Mouse (Mus musculus) kidney, embryonic 14.5 days (tissue): ENCODE measurements around the gene Sh3bgrl. TPM values are rescaled to one million over a fixed set of nuclear protein-coding genes. Genes with fewer than 3 reads are reported as not detected.

Source experiments
- ATAC-seq: fragments of 200-750 bp; cut with Nextera tagmentation; 2 replicates; pipeline ENCODE4 v1.8.0; 2017; ENCODE audit warnings: moderate number of reproducible peaks, mild to moderate bottlenecking, moderate TSS enrichment, moderate library complexity; ENCODE audit not compliant: low FRiP score, low TSS enrichment
- H3K27ac ChIP-seq: fragments of 300-500 bp; sonication (generic); 2 replicates; pipeline ENCODE4 v1.5.1; 2014; ENCODE audit warnings: low read depth, mild to moderate bottlenecking, low read length, moderate library complexity, mixed read lengths
- H3K27me3 ChIP-seq: fragments of 300-500 bp; sonication (generic); 2 replicates; pipeline ENCODE4 v1.6.1; 2014; ENCODE audit warnings: mild to moderate bottlenecking, low read length; ENCODE audit not compliant: control insufficient read depth, insufficient read depth
- H3K36me3 ChIP-seq: fragments of 300-500 bp; sonication (generic); 2 replicates; pipeline ENCODE4 v1.6.1; 2014; ENCODE audit warnings: low read length, mixed read lengths; ENCODE audit not compliant: control insufficient read depth, insufficient read depth
- H3K4me1 ChIP-seq: fragments of 300-500 bp; sonication (generic); 2 replicates; pipeline ENCODE4 v1.6.1; 2014; ENCODE audit warnings: low read length, mixed read lengths; ENCODE audit not compliant: control insufficient read depth, insufficient read depth
- H3K4me2 ChIP-seq: fragments of 300-500 bp; sonication (generic); replicated peaks from 2 replicates; pipeline ENCODE4 v1.6.1; 2014; ENCODE audit warnings: low read depth, mild to moderate bottlenecking, low read length
- H3K4me3 ChIP-seq: fragments of 300-500 bp; sonication (generic); 2 replicates; pipeline ENCODE4 v1.5.1; 2014; ENCODE audit warnings: mild to moderate bottlenecking, low read length
- H3K9ac ChIP-seq: fragments of 300-500 bp; sonication (generic); 2 replicates; pipeline ENCODE4 v1.6.1; 2014; ENCODE audit warnings: low read depth, mild to moderate bottlenecking, low read length, moderate library complexity
- H3K9me3 ChIP-seq: fragments of 300-500 bp; sonication (generic); 2 replicates; pipeline ENCODE4 v1.6.1; 2016; ENCODE audit warnings: low read length; ENCODE audit not compliant: control insufficient read depth
- WGBS: fragments of 180-500 bp; shearing (Covaris S2); extraction: QIAGEN DNeasy Blood & Tissue Kit; methylation state at CpG from one replicate; pipeline ENCODE4 v1.1.7; 2014; 5-methylcytosine and 5-hydroxymethylcytosine counted together
- polyA plus RNA-seq: library from polyadenylated mRNA; unstranded; fragments of >200 nt; fragmentation: Nextera tagmentation; extraction: Ambion mirVana; gene quantifications from 2 replicates; pipeline ENCODE4 v1.2.1, GENCODE M21; 2014

Gene Sh3bgrl
- polyA plus RNA-seq, 1 experiment from 2014 or later, result 145 TPM

DNA sequence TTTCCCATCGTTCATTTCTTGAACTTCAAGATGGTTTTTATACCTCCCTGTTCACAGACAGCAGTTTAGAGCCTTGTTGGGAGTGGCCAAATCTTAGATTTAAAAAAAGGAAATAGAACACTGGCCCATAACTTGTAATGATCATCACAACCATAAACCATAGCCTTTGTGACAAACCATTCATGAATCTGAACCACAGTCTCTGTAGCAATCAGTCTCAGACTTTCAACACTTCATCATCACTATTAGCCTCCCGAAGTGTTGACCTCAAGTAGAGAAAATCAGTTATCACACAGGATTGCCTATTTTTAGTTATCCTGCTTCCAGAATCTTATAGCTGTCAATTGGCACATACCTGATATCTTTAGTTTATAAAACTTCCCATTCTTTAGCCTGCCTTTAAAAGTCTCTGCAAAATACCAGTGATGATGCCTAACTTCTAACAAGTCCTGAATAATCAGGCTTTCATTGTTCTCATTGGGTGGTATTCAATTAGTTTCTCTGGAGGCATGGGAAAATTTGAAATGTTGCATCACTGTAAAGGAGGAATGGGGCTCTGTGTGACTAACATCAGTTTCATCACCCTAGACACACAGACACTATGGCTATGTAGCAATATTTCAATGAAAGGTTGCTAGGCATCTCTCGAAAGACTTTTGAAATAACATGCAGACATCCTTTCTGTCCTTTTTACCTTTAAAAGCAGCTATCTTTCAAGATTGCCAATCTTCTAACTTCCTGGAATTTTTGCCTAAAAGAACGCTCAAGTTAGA is 89.7 kb downstream of the Sh3bgrl start:
- Histone ChIP-seq H3K27me3 (no peaks in the 10 kb centered on the region), H3K4me3 (no peak overlapping the region), H3K9ac (no peak overlapping the region), H3K9me3 (no peaks in the 10 kb centered on the region), H3K4me2 (no peak overlapping the region), H3K27ac (no peak overlapping the region), H3K4me1 (no peaks in the 10 kb centered on the region), H3K36me3 (no peaks in the 10 kb centered on the region)
- 86% methylated on average over 4 of the region's 4 CpGs for WGBS
- ATAC-seq, result no peak

DNA sequence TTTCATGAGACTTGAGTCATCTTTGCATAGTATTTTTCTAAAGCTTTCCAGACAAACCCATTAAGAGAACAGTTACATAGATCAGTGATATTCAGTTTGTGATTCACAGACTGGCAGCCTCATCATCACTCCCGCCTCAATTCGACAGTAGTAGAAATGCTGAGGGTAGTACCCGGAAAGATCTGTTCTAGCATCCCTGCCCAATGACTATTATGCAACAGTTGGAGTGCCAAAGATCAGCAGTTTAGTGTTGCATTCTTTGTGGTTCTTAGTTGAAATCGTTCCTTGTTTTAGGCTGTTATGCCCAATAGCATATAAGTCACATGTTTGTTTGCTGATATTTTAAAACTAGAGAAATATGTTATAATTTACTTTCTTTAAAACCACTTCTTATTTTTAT is 94.4 kb downstream of the Sh3bgrl start:
- no peaks in the 10 kb centered on the region for H3K27me3 ChIP-seq
- ATAC-seq, result no peak
- H3K36me3 ChIP-seq, result no peaks in the 10 kb centered on the region
- H3K4me1 ChIP-seq, result no peaks in the 10 kb centered on the region
- H3K4me2 ChIP-seq, result no peak overlapping the region
- no peak overlapping the region for H3K27ac ChIP-seq
- WGBS, result 87% methylated on average over 4 of the region's 4 CpGs
- H3K9me3 ChIP-seq, result no peaks in the 10 kb centered on the region
- no peak overlapping the region for H3K4me3 ChIP-seq
- H3K9ac ChIP-seq, result no peak overlapping the region

DNA sequence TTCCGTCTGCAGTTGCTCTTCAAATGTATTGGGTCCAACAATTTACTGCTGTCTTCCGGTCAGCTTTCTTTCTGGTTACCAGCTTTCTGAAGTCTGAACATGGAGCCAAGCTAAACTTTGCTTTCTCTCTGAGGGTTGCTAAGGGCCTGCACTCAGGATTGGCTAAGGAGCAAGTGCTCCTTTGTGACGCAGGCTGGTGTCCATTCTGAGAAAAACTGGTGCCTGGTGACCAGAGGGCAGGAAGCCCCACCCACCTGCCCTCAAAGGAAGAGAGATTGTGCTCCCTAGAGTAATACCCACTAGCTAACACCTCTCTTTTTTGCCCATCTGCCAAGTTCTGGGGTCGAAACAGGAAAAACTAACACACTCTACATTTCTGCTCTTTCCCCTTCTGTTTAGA is 95.8 kb downstream of the Sh3bgrl start:
- 0 out of 2 replicates have a peak, but pooled peaks have one; percentile 20 for ATAC-seq
- H3K27ac ChIP-seq, result no peak overlapping the region
- 54% methylated on average over 4 of the region's 4 CpGs for WGBS

DNA sequence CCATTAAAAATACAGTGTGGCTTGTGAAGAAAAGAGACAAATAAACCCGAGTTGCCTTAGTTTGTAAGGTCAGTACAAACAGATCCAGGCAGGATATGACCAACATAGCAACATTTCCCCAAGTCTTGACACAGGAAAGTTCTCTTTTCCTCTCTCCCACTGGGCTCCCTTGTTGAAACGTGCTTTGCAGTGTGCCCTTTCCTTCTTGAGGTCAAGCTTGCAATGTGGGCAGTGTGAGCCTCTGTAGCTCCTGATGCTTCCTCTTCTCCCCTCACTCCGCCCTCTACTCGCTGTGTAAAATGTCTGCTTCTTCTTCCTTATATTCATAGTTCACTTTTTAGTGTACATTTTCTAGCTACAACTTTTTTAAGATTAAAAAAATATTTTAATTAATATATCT is 96.3 kb downstream of the Sh3bgrl start:
- no peak overlapping the region for H3K27ac ChIP-seq
- 52% methylated on average over 4 of the region's 4 CpGs for whole genome bisulfite sequencing

More for the DNA sequence above, 95.8 kb downstream of the Sh3bgrl start:
- Histone ChIP-seq H3K9ac (no peak overlapping the region), H3K36me3 (no peaks in the 10 kb centered on the region), H3K9me3 (no peaks in the 10 kb centered on the region), H3K4me1 (no peaks in the 10 kb centered on the region), H3K27me3 (no peaks in the 10 kb centered on the region), H3K4me2 (no peak overlapping the region), H3K4me3 (no peak overlapping the region)

DNA sequence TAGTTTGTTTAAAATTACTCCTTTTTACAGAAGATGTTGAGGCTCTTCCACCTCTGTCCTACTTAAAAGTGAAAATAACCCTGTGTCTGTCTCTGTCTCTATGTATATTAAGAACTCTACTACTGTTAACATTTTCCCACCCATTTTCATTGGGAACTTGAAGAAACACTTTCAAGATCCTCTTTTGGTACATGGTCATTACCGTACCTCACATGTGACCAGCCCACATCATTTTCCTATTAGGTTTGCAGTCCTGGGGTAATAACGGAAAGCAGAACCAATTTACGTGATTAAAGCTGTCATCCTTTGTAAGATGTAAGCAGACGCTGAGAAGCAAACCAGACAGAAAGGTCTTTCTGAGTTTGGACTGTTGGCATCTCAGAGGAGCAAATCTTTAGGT is 101.3 kb downstream of the Sh3bgrl start, which contains the start of gene Gm6377:
Gm6377 (plus strand) TSS at position 289 of the 400 bp plus-strand sequence.
- ATAC-seq, result no peak
- WGBS, result 85% methylated on average over 4 of the region's 4 CpGs
- no peaks in the 10 kb centered on the region for H3K4me1 ChIP-seq
- no peaks in the 10 kb centered on the region for H3K27me3 ChIP-seq
- H3K9me3 ChIP-seq, result no peaks in the 10 kb centered on the region
- no peak within 1 kb of the TSS for H3K27ac ChIP-seq
- H3K4me2 ChIP-seq, result no peak within 1 kb of the TSS
- no peaks in the 10 kb centered on the region for H3K36me3 ChIP-seq
- H3K9ac ChIP-seq, result no peak within 1 kb of the TSS
- H3K4me3 ChIP-seq, result no peak within 1 kb of the TSS

More for the DNA sequence above, 96.3 kb downstream of the Sh3bgrl start:
- no peak overlapping the region for H3K9ac ChIP-seq
- no peaks in the 10 kb centered on the region for H3K4me1 ChIP-seq
- no peak for ATAC-seq
- H3K4me2 ChIP-seq, result no peak overlapping the region
- H3K36me3 ChIP-seq, result no peaks in the 10 kb centered on the region
- H3K4me3 ChIP-seq, result no peak overlapping the region
- H3K27me3 ChIP-seq, result no peaks in the 10 kb centered on the region
- H3K9me3 ChIP-seq, result no peaks in the 10 kb centered on the region

DNA sequence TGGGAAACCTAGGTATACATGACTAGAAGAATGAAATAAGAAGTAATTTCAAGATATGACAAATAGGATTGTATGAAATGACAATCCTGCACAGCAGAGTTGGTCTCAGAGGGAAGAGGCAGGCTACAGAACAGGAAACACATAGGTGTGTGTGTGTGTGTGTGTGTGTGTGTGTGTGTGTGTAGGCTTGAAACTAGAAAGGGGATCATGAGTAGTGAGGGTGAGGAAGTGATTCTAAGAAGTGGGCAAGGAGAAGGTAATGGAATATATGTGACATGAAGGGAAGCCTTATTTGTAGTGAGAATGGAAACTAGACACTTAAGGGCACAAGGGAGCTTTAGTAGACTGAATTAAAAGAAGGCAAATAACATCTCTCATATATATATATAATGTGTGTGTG is 112.7 kb downstream of the Sh3bgrl start:
- Histone ChIP-seq H3K27ac (no peak overlapping the region), H3K4me3 (no peak overlapping the region), H3K27me3 (no peaks in the 10 kb centered on the region), H3K36me3 (no peaks in the 10 kb centered on the region), H3K4me1 (no peaks in the 10 kb centered on the region), H3K9me3 (no peaks in the 10 kb centered on the region), H3K4me2 (no peak overlapping the region), H3K9ac (no peak overlapping the region)
- ATAC-seq, result no peak

DNA sequence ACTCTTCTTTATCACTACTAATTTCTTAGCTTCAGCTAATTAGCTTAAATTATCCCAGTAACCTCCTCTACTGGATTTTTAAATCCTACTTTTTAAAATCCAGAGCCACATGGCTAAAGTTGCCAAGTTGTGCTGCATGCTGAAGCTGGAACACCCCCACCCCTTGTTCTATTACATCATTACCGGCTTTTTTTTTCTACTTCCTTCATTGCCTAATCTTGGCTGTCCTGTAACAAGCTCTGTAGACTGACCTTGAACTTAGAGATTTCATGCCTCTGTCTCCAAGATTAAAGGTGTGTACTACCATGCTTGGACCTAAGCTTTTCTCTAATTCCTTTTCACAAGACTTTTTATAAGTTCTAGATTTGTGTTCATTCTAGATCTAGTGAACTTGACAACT is 133.6 kb downstream of the Sh3bgrl start:
- WGBS, result 97% methylated on average over 1 of the region's 1 CpGs
- H3K4me2 ChIP-seq, result no peak overlapping the region

DNA sequence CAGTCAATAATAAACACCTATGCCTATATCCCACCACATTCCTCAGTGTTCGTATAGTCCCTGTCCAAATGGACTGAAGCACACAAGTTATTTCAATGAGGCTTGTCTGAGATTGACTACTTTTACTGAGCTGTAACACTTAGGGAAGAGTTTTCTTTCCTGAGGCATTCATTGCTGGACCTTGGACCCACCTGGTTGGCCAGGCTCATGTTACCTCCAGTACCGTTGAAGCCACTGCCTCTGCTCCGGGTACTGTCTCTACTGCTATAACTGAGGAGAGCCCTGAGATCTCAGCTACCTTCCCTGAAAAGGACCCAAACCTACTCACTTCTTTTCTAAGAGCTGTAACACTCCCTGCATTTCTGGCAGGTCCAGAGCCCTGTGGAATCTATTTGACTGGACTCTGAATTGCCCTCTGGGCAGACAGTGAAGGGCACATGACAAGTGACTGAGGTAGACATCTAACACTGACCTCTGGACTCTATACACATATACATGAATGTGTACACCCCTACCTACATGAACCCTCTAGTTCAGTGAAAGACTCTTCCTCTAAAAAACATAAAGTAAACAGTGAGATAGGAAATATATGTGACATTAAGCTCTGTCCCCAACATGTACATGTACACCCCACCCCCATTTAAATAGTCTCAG is 140.3 kb downstream of the Sh3bgrl start:
- no peak overlapping the region for H3K4me2 ChIP-seq
- WGBS, result 81% methylated on average over 3 of the region's 3 CpGs
- ATAC-seq, result no peak

More for the DNA sequence above, 133.6 kb downstream of the Sh3bgrl start:
- H3K27me3 ChIP-seq, result no peaks in the 10 kb centered on the region
- H3K36me3 ChIP-seq, result no peaks in the 10 kb centered on the region
- no peaks in the 10 kb centered on the region for H3K9me3 ChIP-seq
- H3K9ac ChIP-seq, result no peak overlapping the region
- H3K4me3 ChIP-seq, result no peak overlapping the region
- no peaks in the 10 kb centered on the region for H3K4me1 ChIP-seq
- no peak for ATAC-seq
- H3K27ac ChIP-seq, result no peak overlapping the region

DNA sequence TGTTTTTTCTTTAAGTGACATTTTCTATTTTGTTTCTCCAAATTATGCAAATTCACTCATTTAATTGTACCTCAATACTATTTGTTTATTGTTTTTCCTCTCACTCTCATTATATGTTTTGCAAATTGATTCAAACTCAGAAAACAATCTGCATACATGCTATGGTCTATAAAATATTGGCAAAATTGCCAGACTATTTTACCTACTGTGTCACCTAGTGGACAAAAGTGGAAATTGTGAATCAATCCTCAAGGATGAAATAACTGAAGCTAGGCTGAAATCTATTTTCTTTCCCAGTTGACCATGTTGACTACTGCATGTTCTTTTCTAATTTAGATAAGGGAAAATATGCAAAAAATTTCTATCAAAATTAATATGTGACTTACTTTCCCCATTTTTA is 143.0 kb downstream of the Sh3bgrl start:
- H3K4me2 ChIP-seq, result no peak overlapping the region
- H3K4me3 ChIP-seq, result no peak overlapping the region
- H3K27ac ChIP-seq, result no peak overlapping the region
- no peaks in the 10 kb centered on the region for H3K9me3 ChIP-seq
- H3K36me3 ChIP-seq, result no peaks in the 10 kb centered on the region
- H3K4me1 ChIP-seq, result no peaks in the 10 kb centered on the region
- H3K9ac ChIP-seq, result no peak overlapping the region
- ATAC-seq, result no peak
- no peaks in the 10 kb centered on the region for H3K27me3 ChIP-seq

More for the DNA sequence above, 140.3 kb downstream of the Sh3bgrl start:
- H3K4me1 ChIP-seq, result no peaks in the 10 kb centered on the region
- H3K9me3 ChIP-seq, result no peaks in the 10 kb centered on the region
- no peak overlapping the region for H3K4me3 ChIP-seq
- no peaks in the 10 kb centered on the region for H3K27me3 ChIP-seq
- H3K9ac ChIP-seq, result no peak overlapping the region
- H3K27ac ChIP-seq, result no peak overlapping the region
- H3K36me3 ChIP-seq, result no peaks in the 10 kb centered on the region
